Mouse (Mus musculus) spleen, adult 2 months (tissue): ENCODE results near the gene Agap1.

Experiments used
- CTCF ChIP-seq: fragments of 200-500 bp; IDR thresholded peaks from 2 replicates; pipeline ENCODE4 v1.5.1; 2011; ENCODE audit warnings: mild to moderate bottlenecking, inconsistent platforms; ENCODE audit not compliant: insufficient read depth, insufficient read length, insufficient replicate concordance; ENCODE audit errors: extremely low read depth
- POLR2A ChIP-seq: fragments of 200-500 bp; IDR thresholded peaks from 2 replicates; pipeline ENCODE4 v1.6.1; 2011; ENCODE audit warnings: low read depth, low read length, inconsistent platforms

GRCm38 (mm10) chr1:89439351-89439750 is 15.3 kb upstream of the Agap1 start:
- TF ChIP-seq CTCF (no peak), POLR2A (no peak)
